Mouse (Mus musculus) heart, embryonic 12.5 days (tissue): ENCODE data around the gene Fat3. TPM values are rescaled to one million over a fixed set of nuclear protein-coding genes. Genes with fewer than 3 reads are reported as not detected.

Experiments used
- ATAC-seq: fragments of 200-750 bp; cut with Nextera tagmentation; 2 replicates; pipeline ENCODE4 v1.8.0; 2017; ENCODE audit warnings: moderate TSS enrichment, moderate library complexity; ENCODE audit not compliant: insufficient number of reproducible peaks, low FRiP score
- H3K27ac ChIP-seq: fragments of 300-500 bp; sonication (generic); 2 replicates; pipeline ENCODE4 v1.5.1; 2016; ENCODE audit warnings: mild to moderate bottlenecking, moderate library complexity; ENCODE audit not compliant: poor library complexity, severe bottlenecking
- H3K27me3 ChIP-seq: fragments of 300-500 bp; sonication (generic); replicated peaks from 2 replicates; pipeline ENCODE4 v1.6.1; 2016; ENCODE audit warnings: mild to moderate bottlenecking, moderate library complexity
- H3K36me3 ChIP-seq: fragments of 300-500 bp; sonication (generic); 2 replicates; pipeline ENCODE4 v1.6.1; 2016; ENCODE audit warnings: mild to moderate bottlenecking, moderate library complexity
- H3K4me1 ChIP-seq: fragments of 300-500 bp; sonication (generic); replicated peaks from 2 replicates; pipeline ENCODE4 v1.6.1; 2016; ENCODE audit warnings: mild to moderate bottlenecking
- H3K4me2 ChIP-seq: fragments of 300-500 bp; sonication (generic); 2 replicates; pipeline ENCODE4 v1.6.1; 2016; ENCODE audit warnings: mild to moderate bottlenecking, moderate library complexity
- H3K4me3 ChIP-seq: fragments of 300-500 bp; sonication (generic); 2 replicates; pipeline ENCODE4 v1.5.1; 2016; ENCODE audit warnings: mild to moderate bottlenecking
- H3K9ac ChIP-seq: fragments of 300-500 bp; sonication (generic); 2 replicates; pipeline ENCODE4 v1.6.1; 2016; ENCODE audit warnings: mild to moderate bottlenecking, moderate library complexity
- H3K9me3 ChIP-seq: fragments of 300-500 bp; sonication (generic); replicated peaks from 2 replicates; pipeline ENCODE4 v1.6.1; 2016; ENCODE audit warnings: mild to moderate bottlenecking, moderate library complexity
- WGBS: fragments of 180-500 bp; shearing (Covaris S2); methylation state at CpG from one replicate; pipeline ENCODE4 v1.1.7; 2016; 5-methylcytosine and 5-hydroxymethylcytosine counted together
- polyA plus RNA-seq: library from polyadenylated mRNA; unstranded; fragments of >200 nt; fragmentation: Nextera tagmentation; extraction: Ambion mirVana; gene quantifications from 2 replicates; pipeline ENCODE4 v1.2.1, GENCODE M21; 2016

The Fat3 gene
- polyA plus RNA-seq, 1 experiment from 2014 or later = 1.5 TPM

GRCm38 (mm10) chr9:16353049-16353724 lies 147.9 kb downstream of the Fat3 start:
- H3K9me3 ChIP-seq = no peaks in the 10 kb centered on the region
- H3K4me3 ChIP-seq = no peak overlapping the region
- no peak overlapping the region for H3K4me2 ChIP-seq
- no peaks in the 10 kb centered on the region for H3K27me3 ChIP-seq
- no peak overlapping the region for H3K9ac ChIP-seq
- no peaks in the 10 kb centered on the region for H3K36me3 ChIP-seq
- 37% methylated on average over 4 of the region's 4 CpGs for WGBS
- H3K27ac ChIP-seq = no peak overlapping the region
- H3K4me1 ChIP-seq = no peaks in the 10 kb centered on the region
- no peak for ATAC-seq

DNA sequence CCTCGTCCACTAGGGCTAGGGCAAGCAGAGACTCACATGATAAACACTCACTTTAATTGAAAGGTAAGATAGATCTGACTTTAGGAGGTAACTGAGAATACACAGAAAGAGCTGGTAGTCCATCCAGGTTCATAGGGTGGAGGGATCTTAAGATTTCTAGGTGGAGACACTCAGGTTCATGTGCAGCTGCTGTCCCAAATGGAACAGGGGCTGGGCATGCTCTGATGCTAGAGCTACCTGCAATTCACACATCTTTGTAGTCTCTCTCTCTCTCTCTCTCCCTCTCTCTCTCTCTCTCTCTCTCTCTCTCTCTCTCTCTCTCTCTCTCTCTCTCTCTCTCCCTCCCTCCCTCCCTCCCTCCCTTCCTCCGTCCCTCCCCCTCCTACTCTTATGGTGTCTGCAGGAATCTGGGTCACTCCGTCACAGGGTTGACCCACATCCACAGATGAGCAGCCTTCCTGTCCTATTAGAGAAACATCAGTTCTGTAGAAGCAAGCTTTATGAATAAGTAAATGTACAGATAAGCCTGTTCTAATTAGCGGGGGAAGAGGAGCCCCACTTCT lies 148.5 kb downstream of the Fat3 start:
- Histone ChIP-seq H3K27ac (no peak overlapping the region), H3K36me3 (no peaks in the 10 kb centered on the region), H3K27me3 (no peaks in the 10 kb centered on the region), H3K9ac (no peak overlapping the region), H3K4me2 (no peak overlapping the region), H3K9me3 (no peaks in the 10 kb centered on the region), H3K4me3 (no peak overlapping the region), H3K4me1 (no peaks in the 10 kb centered on the region)
- no peak for ATAC-seq
- 38% methylated on average over 4 of the region's 4 CpGs for WGBS

- Histone ChIP-seq H3K9me3 (no peaks in the 10 kb centered on the region), H3K4me3 (no peak overlapping the region), H3K27me3 (peaks cover 21% of the 10 kb centered on the region), H3K27ac (no peak overlapping the region), H3K4me2 (no peak overlapping the region), H3K4me1 (peaks cover 9% of the 10 kb centered on the region; the same call in 1 of the 2 replicates), H3K36me3 (no peaks in the 10 kb centered on the region), H3K9ac (no peak overlapping the region)
- 75% methylated on average over 11 of the region's 11 CpGs for WGBS
- no peak for ATAC-seq
Observed at GRCm38 (mm10) chr9:16344902-16345855, 155.9 kb downstream of the Fat3 start.

DNA sequence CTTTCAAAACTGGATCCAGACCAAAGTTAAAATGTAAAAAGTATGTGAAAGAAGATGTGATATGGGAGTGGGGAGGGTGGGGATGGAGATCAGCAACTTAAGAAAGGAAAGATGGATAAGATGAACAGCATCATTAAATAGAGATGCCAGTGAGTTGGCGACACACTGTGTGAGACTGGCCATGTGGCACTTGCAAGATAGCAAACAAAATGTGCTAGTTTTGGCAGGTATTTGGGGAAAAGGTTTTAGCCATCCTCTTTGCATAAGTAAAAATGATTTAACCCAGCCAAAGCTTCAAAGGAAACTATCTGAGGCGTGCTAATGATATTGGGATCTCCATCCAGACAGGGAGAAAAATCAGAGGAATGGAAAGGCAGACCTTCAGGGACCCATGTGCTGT lies 157.9 kb downstream of the Fat3 start:
- no peak overlapping the region for H3K27ac ChIP-seq
- no peaks in the 10 kb centered on the region for H3K9me3 ChIP-seq
- H3K27me3 ChIP-seq = peaks cover 26% of the 10 kb centered on the region
- no peak overlapping the region for H3K9ac ChIP-seq
- H3K4me3 ChIP-seq = no peak overlapping the region
- WGBS = 61% methylated on average over 2 of the region's 2 CpGs
- H3K4me1 ChIP-seq = peaks cover 9% of the 10 kb centered on the region; the same call in 1 of the 2 replicates
- ATAC-seq = no peak
- no peak overlapping the region for H3K4me2 ChIP-seq
- no peaks in the 10 kb centered on the region for H3K36me3 ChIP-seq

DNA sequence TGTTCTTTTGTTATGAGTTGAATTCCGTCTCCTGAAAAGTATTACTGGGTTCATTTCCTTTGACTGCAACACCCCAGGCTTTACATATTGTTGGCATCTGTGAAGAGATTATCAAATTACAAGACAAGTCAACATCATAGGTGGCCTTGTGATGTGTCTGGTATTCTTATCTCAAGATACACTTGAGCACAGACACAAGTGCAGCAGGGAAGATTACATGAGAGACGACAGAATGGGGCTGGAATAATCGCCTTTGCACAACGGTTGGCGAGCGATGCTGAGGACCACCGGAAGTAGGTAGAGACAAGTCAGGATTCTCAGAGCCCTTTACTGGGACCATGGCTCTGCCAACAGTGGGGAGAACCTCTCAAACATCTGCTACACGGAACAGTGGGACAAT lies 158.5 kb downstream of the Fat3 start:
- Histone ChIP-seq H3K4me3 (no peak overlapping the region), H3K4me2 (no peak overlapping the region), H3K9me3 (no peaks in the 10 kb centered on the region), H3K9ac (no peak overlapping the region), H3K27ac (no peak overlapping the region), H3K27me3 (peaks cover 26% of the 10 kb centered on the region), H3K4me1 (peaks cover 9% of the 10 kb centered on the region; the same call in 1 of the 2 replicates), H3K36me3 (no peaks in the 10 kb centered on the region)
- no peak for ATAC-seq
- WGBS = 34% methylated on average over 8 of the region's 8 CpGs

DNA sequence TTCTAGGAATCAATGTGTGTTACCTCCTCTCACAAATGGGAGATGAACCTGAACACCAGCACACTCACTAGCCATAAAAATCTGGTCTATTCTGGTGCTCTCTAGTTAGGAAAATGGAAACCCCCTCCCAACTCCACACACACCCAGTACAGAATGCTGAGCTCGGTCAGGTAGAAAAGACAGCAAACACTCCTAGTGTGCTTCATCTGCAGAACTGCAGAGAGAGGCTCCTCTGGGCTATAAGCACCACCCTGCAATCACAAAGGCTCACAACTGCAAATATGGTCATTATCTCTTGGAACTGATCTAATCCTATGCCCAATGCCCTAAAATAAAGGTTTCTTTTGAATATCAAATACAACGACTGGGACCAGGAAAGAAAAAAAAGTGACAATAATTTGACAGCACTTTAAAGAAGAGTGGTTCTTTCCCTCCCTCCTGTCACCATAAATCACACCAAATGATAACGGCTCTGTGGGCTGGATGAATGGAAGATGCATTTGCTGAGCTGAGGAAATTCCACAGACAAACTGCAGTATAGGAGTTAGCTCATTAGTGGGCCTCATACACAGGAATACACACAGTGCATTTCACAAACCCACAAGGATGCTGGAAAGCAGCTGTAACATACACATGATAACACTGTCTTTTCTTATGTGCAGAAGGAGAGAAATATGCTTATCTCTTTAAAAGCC lies 170.6 kb downstream of the Fat3 start:
- 55% methylated on average over 3 of the region's 3 CpGs for WGBS
- Histone ChIP-seq H3K9ac (no peak overlapping the region), H3K4me1 (no peaks in the 10 kb centered on the region), H3K36me3 (no peaks in the 10 kb centered on the region), H3K4me2 (no peak overlapping the region), H3K27ac (no peak overlapping the region), H3K27me3 (0 out of 2 replicates have a peak, but pooled peaks cover 4% of the 10 kb centered on the region), H3K9me3 (no peaks in the 10 kb centered on the region), H3K4me3 (no peak overlapping the region)
- ATAC-seq = no peak

DNA sequence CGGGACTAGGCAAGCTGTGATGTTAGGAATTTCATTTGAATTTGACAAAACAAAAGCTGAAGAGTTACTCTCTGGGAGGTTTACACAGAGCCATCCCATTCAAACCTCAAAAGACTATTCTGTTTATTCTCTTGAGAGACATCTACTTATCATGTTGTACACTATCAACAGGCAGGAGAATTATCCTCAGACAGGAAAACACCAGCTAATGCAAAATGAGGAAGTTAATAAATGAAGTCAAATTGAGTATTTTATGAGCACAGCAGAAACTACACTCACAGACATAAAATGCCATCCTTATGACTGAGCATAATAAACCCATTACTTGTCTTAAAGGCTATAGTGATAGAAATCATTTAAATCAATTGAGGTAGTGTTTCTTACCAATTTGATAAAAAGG lies 182.1 kb downstream of the Fat3 start:
- no peak overlapping the region for H3K4me2 ChIP-seq
- H3K9ac ChIP-seq = no peak overlapping the region
- no peak for ATAC-seq
- no peaks in the 10 kb centered on the region for H3K36me3 ChIP-seq
- 67% methylated on average over 1 of the region's 1 CpGs for WGBS
- H3K27me3 ChIP-seq = no peaks in the 10 kb centered on the region
- H3K9me3 ChIP-seq = 0 out of 2 replicates have a peak, but pooled peaks cover 2% of the 10 kb centered on the region
- H3K27ac ChIP-seq = no peak overlapping the region
- no peak overlapping the region for H3K4me3 ChIP-seq
- H3K4me1 ChIP-seq = no peaks in the 10 kb centered on the region

GRCm38 (mm10) chr9:16312599-16313197 lies 188.4 kb downstream of the Fat3 start:
- ATAC-seq = no peak
- Histone ChIP-seq H3K4me2 (no peak overlapping the region), H3K9ac (no peak overlapping the region), H3K36me3 (no peaks in the 10 kb centered on the region), H3K4me1 (peaks cover 19% of the 10 kb centered on the region), H3K27ac (no peak overlapping the region), H3K9me3 (0 out of 2 replicates have a peak, but pooled peaks cover 2% of the 10 kb centered on the region), H3K4me3 (no peak overlapping the region), H3K27me3 (no peaks in the 10 kb centered on the region)
- 40% methylated on average over 4 of the region's 4 CpGs for WGBS

GRCm38 (mm10) chr9:16310855-16311848 lies 189.9 kb downstream of the Fat3 start:
- no peak overlapping the region for H3K4me3 ChIP-seq
- ATAC-seq = no peak
- H3K27me3 ChIP-seq = no peaks in the 10 kb centered on the region
- 71% methylated on average over 5 of the region's 5 CpGs for WGBS
- H3K27ac ChIP-seq = no peak overlapping the region
- H3K4me1 ChIP-seq = peaks cover 28% of the 10 kb centered on the region
- no peak overlapping the region for H3K4me2 ChIP-seq
- H3K9ac ChIP-seq = no peak overlapping the region
- H3K36me3 ChIP-seq = no peaks in the 10 kb centered on the region
- no peaks in the 10 kb centered on the region for H3K9me3 ChIP-seq

DNA sequence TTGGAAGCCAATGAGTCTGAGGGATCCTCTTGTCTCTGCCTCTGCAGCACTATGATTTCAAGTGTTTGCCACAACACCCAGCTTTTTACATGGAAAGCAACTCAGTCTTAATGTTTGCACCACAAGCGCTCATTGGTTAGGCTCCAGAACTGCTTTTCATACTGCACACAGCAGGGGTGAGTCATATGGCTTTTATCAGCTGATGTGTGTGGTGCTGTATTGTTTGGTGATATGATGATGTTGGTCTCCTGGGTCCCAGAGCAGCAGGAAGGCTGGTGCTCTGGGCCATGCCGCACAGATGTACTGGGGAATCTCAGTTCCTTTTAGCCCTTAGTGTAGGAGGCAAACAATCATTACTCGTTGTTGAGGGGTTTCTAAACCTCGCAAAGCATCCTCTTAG lies 190.8 kb downstream of the Fat3 start:
- H3K4me1 ChIP-seq = peaks cover 36% of the 10 kb centered on the region
- WGBS = 61% methylated on average over 4 of the region's 4 CpGs

More for the DNA sequence above, 190.8 kb downstream of the Fat3 start:
- Histone ChIP-seq H3K4me3 (no peak overlapping the region), H3K27ac (no peak overlapping the region), H3K9ac (no peak overlapping the region), H3K27me3 (no peaks in the 10 kb centered on the region), H3K4me2 (no peak overlapping the region), H3K9me3 (no peaks in the 10 kb centered on the region), H3K36me3 (no peaks in the 10 kb centered on the region)
- ATAC-seq = no peak
